Mouse (Mus musculus) ZHBTc4 (cell line): ENCODE results near the gene Arap1.
A peak's percentile ranks its signal among the peaks of the same experiment; 100 is the strongest.

Source experiments
- DNase-seq: peaks from one replicate; pipeline ENCODE4 v3.0.0-alpha.2; 2011; ENCODE audit warnings: low read depth, low spot score

The Arap1 gene

DNA sequence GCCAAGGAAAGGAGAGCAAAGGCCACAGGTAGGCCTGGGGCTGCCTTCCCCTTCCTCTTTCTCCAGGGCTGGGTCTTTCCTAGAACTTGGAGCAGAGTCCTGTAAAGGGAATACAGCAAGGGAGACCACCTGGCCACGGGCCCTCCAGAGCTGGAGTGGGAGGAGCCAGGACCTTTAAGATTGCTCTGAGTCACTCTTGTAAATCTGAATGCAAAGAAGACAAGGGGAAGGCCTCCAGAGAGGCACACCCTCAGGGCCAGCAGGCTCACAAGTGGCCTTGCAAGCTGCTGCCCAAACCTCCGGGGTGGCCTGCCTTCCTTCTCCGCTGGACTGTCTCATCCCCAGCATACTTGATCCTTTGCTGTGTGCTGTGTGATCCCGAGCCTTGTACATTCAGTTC lies 13.9 kb downstream of the Arap1 start:
- DNase-seq = no peak

DNA sequence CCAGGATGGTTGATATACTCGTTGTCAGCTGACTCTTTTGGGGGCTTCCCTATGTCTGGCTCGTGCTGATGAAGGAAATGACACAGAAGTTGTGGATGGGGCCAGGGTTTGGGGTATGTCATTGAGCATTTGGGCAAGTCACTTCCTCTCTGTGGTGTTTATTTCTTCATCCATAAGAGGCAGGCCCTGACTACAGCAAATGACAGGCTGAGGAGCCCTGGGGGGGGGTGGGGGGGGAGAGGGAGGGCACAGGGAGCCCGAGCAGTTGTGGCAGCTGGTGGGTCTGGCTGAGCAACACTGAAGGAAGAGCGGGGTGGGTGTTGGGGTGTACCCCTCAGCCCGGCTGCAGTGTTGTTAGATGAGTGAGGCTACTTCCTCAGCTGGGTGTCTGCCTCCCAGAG lies 14.9 kb downstream of the Arap1 start:
- DNase-seq = no peak

DNA sequence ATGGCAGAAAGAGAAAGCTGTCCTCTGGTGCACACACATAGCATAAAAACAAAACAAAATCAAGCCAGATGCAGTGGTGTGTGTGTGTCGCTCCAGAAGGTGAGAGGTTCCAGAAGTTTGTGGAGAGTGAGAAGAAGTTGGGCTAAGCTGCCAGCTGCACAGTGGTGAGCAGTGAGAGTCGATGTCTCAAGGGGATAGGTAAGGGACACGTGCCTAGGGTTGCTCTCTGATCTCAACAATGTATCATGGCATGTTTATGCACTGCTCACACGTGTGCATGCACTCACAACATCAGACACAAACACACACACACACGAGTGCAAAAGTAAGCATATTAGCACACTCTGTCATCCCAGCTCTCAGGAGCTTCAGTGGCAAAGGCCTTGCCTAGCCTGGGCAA lies 16.0 kb downstream of the Arap1 start:
- no peak for DNase-seq

- peak; percentile 43 for DNase-seq
Observed at GRCm38 (mm10) chr7:101367901-101368852, 20.3 kb downstream of the Arap1 start.

GRCm38 (mm10) chr7:101369666-101370065 lies 21.8 kb downstream of the Arap1 start:
- DNase-seq = no peak

DNA sequence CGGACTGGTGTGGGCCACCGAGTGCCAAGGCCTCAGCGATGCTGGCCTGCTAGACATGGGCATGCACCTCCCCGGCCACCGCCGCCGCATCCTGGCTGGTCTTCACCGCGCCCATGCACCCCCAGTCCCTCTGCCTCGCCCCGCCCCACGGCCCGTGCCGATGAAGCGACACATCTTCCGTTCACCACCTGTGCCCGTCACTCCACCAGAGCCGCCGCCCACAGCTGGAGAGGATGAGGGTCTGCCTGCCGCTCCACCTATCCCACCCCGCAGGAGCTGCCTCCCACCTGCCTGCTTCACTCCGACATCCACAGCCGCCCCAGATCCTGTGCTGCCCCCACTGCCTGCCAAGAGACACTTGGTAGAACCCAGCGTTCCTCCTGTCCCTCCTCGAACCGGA lies 25.2 kb downstream of the Arap1 start:
- no peak for DNase-seq

- DNase-seq = peak; percentile 49
Observed at GRCm38 (mm10) chr7:101374155-101374554, 26.3 kb downstream of the Arap1 start.

GRCm38 (mm10) chr7:101376701-101377340 lies 29.0 kb downstream of the Arap1 start:
- no peak for DNase-seq

- peak; percentile 75 for DNase-seq
Observed at GRCm38 (mm10) chr7:101377741-101378262, 29.9 kb downstream of the Arap1 start.

- no peak for DNase-seq
Observed at GRCm38 (mm10) chr7:101378285-101378684, 30.4 kb downstream of the Arap1 start.

- no peak for DNase-seq
Observed at GRCm38 (mm10) chr7:101378796-101379465, 31.1 kb downstream of the Arap1 start.

- no peak for DNase-seq
Observed at GRCm38 (mm10) chr7:101379732-101380131, 31.9 kb downstream of the Arap1 start.

DNA sequence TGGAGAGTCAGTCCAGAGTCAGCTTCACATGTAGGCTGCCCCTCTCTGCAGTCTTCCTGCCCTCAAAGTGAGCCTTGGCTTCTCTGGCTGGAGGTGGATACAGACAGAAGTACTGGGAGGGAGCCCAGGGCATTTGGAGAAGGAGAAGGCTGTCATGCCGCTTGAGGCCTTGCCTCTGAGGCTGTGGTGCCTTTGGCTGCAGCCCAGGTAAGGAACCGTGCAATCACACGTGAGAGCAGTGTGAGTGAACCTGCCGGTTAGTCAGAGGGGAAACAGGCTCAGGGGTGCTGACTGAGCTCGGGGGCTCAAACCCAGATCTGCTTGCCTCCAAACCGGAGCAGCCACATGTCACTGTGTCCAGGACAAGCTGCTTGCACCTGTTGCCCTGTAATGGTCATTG lies 33.6 kb downstream of the Arap1 start:
- DNase-seq = no peak

- DNase-seq = peak; percentile 63
Observed at GRCm38 (mm10) chr7:101382378-101382777, 34.5 kb downstream of the Arap1 start.

DNA sequence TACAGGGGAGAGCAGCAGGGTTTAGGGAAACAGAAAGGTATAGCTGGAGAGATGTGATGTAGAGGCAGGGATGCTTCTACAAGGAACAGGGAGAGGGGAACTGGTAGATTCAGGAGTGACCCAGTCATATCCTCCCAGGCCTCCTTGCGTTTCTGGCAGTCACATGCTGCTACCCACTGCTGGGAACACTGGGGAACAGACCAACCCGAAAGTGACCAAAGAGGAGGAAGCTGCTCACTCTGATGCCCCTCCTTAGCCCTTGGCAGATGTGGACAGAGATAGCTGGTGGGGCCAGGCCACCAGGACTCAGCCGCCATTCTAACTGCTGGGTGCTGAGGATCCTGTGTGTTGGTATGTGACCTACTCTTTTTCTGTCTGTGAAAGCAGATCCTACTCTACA lies 35.9 kb downstream of the Arap1 start:
- DNase-seq = no peak

GRCm38 (mm10) chr7:101384931-101385330 lies 37.1 kb downstream of the Arap1 start:
- no peak for DNase-seq

- peak; percentile 80 for DNase-seq
Observed at GRCm38 (mm10) chr7:101385331-101385733, 37.5 kb downstream of the Arap1 start.

GRCm38 (mm10) chr7:101385866-101386452 lies 38.1 kb downstream of the Arap1 start:
- peak; percentile 29 for DNase-seq

- DNase-seq = no peak
Observed at GRCm38 (mm10) chr7:101389256-101389655, 41.4 kb downstream of the Arap1 start.

DNA sequence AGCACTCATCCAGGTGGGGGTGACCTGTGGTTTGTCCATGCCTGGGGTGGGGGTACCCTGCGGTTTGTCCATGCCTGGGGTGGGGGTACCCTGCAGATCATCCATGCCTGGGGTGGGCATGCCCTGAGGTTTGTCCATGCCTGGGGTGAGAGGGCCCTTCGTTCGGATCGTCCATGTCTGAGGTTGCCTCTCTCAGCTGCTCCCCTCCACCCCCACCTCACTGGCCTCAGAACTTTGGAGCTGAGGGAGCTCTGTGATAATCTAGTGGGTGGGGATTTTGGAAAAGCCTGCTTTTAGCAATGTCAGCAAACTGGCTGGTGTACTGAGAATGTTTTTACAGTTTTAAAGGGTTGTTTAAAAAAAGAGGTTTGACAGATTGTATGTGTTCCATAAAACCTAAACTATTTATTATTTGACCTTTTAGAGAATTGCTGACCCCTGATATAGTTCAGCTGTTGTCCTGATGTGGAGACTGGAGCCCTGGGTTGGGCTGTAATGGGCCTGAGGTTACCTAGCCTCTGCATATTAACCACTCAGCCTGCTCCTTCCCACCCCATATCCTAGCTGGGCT lies 44.1 kb downstream of the Arap1 start:
- no peak for DNase-seq

DNA sequence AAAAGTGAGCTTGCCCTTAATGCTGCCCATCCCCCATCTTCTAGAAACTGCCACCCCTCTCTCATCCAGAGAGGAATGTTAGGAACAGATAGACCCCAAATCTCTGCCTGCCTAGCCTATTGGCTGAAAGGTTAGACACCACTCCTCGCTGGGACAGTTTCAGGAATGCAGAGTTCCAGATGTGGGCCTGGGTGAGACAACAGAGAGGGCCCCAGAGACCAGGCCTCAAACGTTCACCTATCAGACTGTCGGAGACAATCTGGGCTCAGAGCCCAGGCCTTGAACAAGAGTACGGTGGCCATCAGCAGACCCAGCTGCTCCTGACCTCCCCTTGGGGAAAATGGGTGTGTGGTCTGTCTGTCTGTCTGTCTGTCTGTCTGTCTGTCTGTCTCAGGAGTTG lies 45.1 kb downstream of the Arap1 start:
- no peak for DNase-seq
